Mouse (Mus musculus): ENCODE results near the gene Vegfc. TPM values are rescaled to one million over a fixed set of nuclear protein-coding genes. Genes with fewer than 3 reads are reported as not detected.

The Vegfc gene
- polyA plus RNA-seq, 1 experiment from 2014 or later, result 22.8 TPM

- H3K36me3 ChIP-seq (ENCODE audit: insufficient read depth, low read length), result no peaks in the 10 kb centered on the region
- no peak overlapping the region for H3K9ac ChIP-seq (replicated peaks; ENCODE audit: low read depth)
- TF ChIP-seq EP300 (IDR thresholded peaks at IDR 0.05), result no peak
- no peak for TF ChIP-seq CTCF (IDR thresholded peaks at IDR 0.05)
- no peak overlapping the region for H3K27ac ChIP-seq (ENCODE audit: low read length)
- H3K4me1 ChIP-seq (ENCODE audit: insufficient read depth, low read depth, low read length), result no peaks in the 10 kb centered on the region
- H3K4me3 ChIP-seq (ENCODE audit: low read depth, low read length), result 0 out of 2 replicates have a peak overlapping the region, but pooled peaks have one; percentile 81
- DNase-seq (ENCODE audit: low spot score) (no peak), ATAC-seq (no peak)
- no peak overlapping the region; the same call in 1 of the 2 replicates for H3K4me2 ChIP-seq (replicated peaks; ENCODE audit: low read depth, low read length)
- H3K9me3 ChIP-seq (ENCODE audit: low read length), result no peaks in the 10 kb centered on the region
- H3K27me3 ChIP-seq (replicated peaks; ENCODE audit: insufficient read depth, low read length), result no peaks in the 10 kb centered on the region
- WGBS, result 53% methylated on average over 1 of the region's 1 CpGs
Measured at GRCm38 (mm10) chr8:54076301-54076700, 1.1 kb upstream of the Vegfc start.

DNA sequence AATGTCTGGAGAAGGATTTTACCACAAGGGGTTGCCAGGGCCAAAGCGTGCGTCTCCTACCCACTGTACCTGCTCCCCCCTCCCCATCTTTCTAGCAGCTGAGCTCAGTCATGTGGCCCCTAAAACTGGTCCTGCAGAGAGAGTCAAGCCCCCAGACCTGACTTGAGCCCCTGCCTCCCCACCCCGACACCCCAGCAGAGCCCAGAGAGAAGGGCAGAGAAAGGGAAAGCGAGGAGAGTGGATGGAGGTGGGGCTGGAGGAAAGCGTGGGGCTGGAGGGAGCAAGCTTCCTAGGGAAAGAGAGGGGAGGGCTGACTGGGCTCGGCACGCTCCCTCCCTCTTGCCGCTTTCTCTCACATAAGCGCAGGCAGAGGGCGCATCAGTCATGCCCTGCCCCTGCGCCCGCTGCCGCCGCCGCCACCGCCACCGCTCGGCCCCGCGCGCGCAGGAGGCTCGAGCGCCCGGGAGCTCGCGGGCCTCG is 575 bp upstream of the Vegfc start:
- ATAC-seq, result peak; percentile 90
- Histone ChIP-seq H3K4me2 (replicated peaks; ENCODE audit: low read depth, low read length) (peak overlapping the region; percentile 88), H3K27ac (ENCODE audit: low read length) (peak overlapping the region; percentile 45), H3K27me3 (replicated peaks; ENCODE audit: insufficient read depth, low read length) (no peaks in the 10 kb centered on the region), H3K9ac (replicated peaks; ENCODE audit: low read depth) (peak overlapping the region; percentile 46), H3K4me1 (ENCODE audit: insufficient read depth, low read depth, low read length) (no peaks in the 10 kb centered on the region), H3K36me3 (ENCODE audit: insufficient read depth, low read length) (no peaks in the 10 kb centered on the region), H3K9me3 (ENCODE audit: low read length) (no peaks in the 10 kb centered on the region), H3K4me3 (ENCODE audit: low read depth, low read length) (peak overlapping the region; percentile 81)
- TF ChIP-seq CTCF (IDR thresholded peaks at IDR 0.05), result peak; percentile 58
- TF ChIP-seq EP300 (IDR thresholded peaks at IDR 0.05), result no peak
- DNase-seq (ENCODE audit: low spot score), result peak; percentile 84
- 1% methylated on average over 16 of the region's 28 CpGs for WGBS

DNA sequence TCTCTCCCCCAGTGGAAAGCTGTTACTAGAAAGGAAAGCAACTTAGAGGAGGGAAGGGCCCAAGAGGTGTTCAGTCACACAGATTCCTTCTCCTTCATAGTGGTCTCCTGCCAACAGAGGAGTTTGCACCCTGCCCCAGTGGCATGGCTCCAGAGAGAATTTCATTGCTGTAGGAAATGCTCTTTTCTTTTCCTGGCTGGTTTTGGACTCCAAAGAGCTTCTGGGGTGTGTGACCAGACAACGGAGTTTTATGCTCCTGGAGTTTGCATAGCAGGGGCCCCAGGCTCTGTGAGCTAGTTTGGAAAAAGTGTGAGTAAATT is 675 bp downstream of the Vegfc start:
- ATAC-seq (no peak), DNase-seq (ENCODE audit: low spot score) (peak; percentile 19)
- H3K27ac ChIP-seq (ENCODE audit: low read length), result no peak overlapping the region
- H3K9me3 ChIP-seq (ENCODE audit: low read length), result no peaks in the 10 kb centered on the region
- H3K4me3 ChIP-seq (ENCODE audit: low read depth, low read length), result peak overlapping the region; percentile 81
- peak overlapping the region; percentile 46; the same call in 1 of the 2 replicates for H3K9ac ChIP-seq (replicated peaks; ENCODE audit: low read depth)
- TF ChIP-seq EP300 (IDR thresholded peaks at IDR 0.05) (no peak), CTCF (IDR thresholded peaks at IDR 0.05) (no peak)
- no peaks in the 10 kb centered on the region for H3K27me3 ChIP-seq (replicated peaks; ENCODE audit: insufficient read depth, low read length)
- peak overlapping the region; percentile 88 for H3K4me2 ChIP-seq (replicated peaks; ENCODE audit: low read depth, low read length)
- no peaks in the 10 kb centered on the region for H3K36me3 ChIP-seq (ENCODE audit: insufficient read depth, low read length)
- H3K4me1 ChIP-seq (ENCODE audit: insufficient read depth, low read depth, low read length), result no peaks in the 10 kb centered on the region
- 10% methylated on average over 1 of the region's 1 CpGs for WGBS

- Histone ChIP-seq H3K4me2 (replicated peaks; ENCODE audit: low read depth, low read length) (peak overlapping the region; percentile 22; the same call in 1 of the 2 replicates), H3K9ac (replicated peaks; ENCODE audit: low read depth) (no peak overlapping the region), H3K9me3 (ENCODE audit: low read length) (no peaks in the 10 kb centered on the region), H3K27ac (ENCODE audit: low read length) (no peak overlapping the region), H3K36me3 (ENCODE audit: insufficient read depth, low read length) (no peaks in the 10 kb centered on the region), H3K4me3 (ENCODE audit: low read depth, low read length) (no peak overlapping the region), H3K4me1 (ENCODE audit: insufficient read depth, low read depth, low read length) (no peaks in the 10 kb centered on the region), H3K27me3 (replicated peaks; ENCODE audit: insufficient read depth, low read length) (no peaks in the 10 kb centered on the region)
- 6% methylated on average over 11 of the region's 11 CpGs for WGBS
- ATAC-seq (no peak), DNase-seq (ENCODE audit: low spot score) (no peak)
- no peak for TF ChIP-seq CTCF (IDR thresholded peaks at IDR 0.05)
- no peak for TF ChIP-seq EP300 (IDR thresholded peaks at IDR 0.05)
Measured at GRCm38 (mm10) chr8:54079001-54079400, 1.6 kb downstream of the Vegfc start.

DNA sequence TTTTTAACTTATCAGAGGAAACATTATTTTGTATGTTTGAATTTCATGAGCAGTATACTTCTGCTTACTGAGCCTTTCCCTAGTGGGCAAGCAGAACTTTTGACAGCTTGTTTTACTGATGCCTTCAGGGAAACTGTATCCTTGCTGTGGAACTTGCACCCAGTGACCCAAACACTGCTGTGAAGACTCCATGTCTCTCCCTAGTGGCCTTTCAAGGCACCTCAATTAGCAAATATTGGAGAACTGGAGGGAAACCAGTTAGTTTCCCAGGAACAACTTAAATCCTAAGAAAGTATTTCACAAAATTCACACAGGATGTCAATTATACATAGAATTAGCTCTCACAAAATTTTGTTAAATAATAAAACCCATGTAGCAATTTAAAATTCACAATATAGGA is 2.2 kb downstream of the Vegfc start:
- H3K4me1 ChIP-seq (ENCODE audit: insufficient read depth, low read depth, low read length), result no peaks in the 10 kb centered on the region
- ATAC-seq (no peak), DNase-seq (ENCODE audit: low spot score) (peak; percentile 44)
- no peak overlapping the region for H3K9ac ChIP-seq (replicated peaks; ENCODE audit: low read depth)
- H3K4me2 ChIP-seq (replicated peaks; ENCODE audit: low read depth, low read length), result no peak overlapping the region
- H3K27me3 ChIP-seq (replicated peaks; ENCODE audit: insufficient read depth, low read length), result no peaks in the 10 kb centered on the region
- H3K9me3 ChIP-seq (ENCODE audit: low read length), result no peaks in the 10 kb centered on the region
- no peak overlapping the region for H3K27ac ChIP-seq (ENCODE audit: low read length)
- H3K36me3 ChIP-seq (ENCODE audit: insufficient read depth, low read length), result no peaks in the 10 kb centered on the region
- no peak overlapping the region for H3K4me3 ChIP-seq (ENCODE audit: low read depth, low read length)
- no peak for TF ChIP-seq EP300 (IDR thresholded peaks at IDR 0.05)
- peak; percentile 72 for TF ChIP-seq CTCF (IDR thresholded peaks at IDR 0.05)

GRCm38 (mm10) chr8:54085896-54086295 is 8.5 kb downstream of the Vegfc start:
- no peaks in the 10 kb centered on the region for H3K4me1 ChIP-seq (ENCODE audit: insufficient read depth, low read depth, low read length)

GRCm38 (mm10) chr8:54087114-54087513 is 9.7 kb downstream of the Vegfc start:
- DNase-seq (ENCODE audit: low spot score) (no peak), ATAC-seq (no peak)
- TF ChIP-seq CTCF (IDR thresholded peaks at IDR 0.05) (no peak), EP300 (IDR thresholded peaks at IDR 0.05) (no peak)
- Histone ChIP-seq H3K27me3 (replicated peaks; ENCODE audit: insufficient read depth, low read length) (no peaks in the 10 kb centered on the region), H3K9ac (replicated peaks; ENCODE audit: low read depth) (no peak overlapping the region), H3K4me2 (replicated peaks; ENCODE audit: low read depth, low read length) (no peak overlapping the region), H3K36me3 (ENCODE audit: insufficient read depth, low read length) (no peaks in the 10 kb centered on the region), H3K4me3 (ENCODE audit: low read depth, low read length) (no peak overlapping the region), H3K4me1 (ENCODE audit: insufficient read depth, low read depth, low read length) (no peaks in the 10 kb centered on the region), H3K27ac (ENCODE audit: low read length) (no peak overlapping the region), H3K9me3 (ENCODE audit: low read length) (no peaks in the 10 kb centered on the region)
- 67% methylated on average over 2 of the region's 2 CpGs for WGBS

More at GRCm38 (mm10) chr8:54085896-54086295, 8.5 kb downstream of the Vegfc start:
- H3K9ac ChIP-seq (replicated peaks; ENCODE audit: low read depth), result no peak overlapping the region
- no peaks in the 10 kb centered on the region for H3K27me3 ChIP-seq (replicated peaks; ENCODE audit: insufficient read depth, low read length)
- no peak for ATAC-seq
- H3K9me3 ChIP-seq (ENCODE audit: low read length), result no peaks in the 10 kb centered on the region
- no peak overlapping the region for H3K27ac ChIP-seq (ENCODE audit: low read length)
- no peak overlapping the region for H3K4me2 ChIP-seq (replicated peaks; ENCODE audit: low read depth, low read length)
- 84% methylated on average over 6 of the region's 6 CpGs for WGBS
- no peak overlapping the region for H3K4me3 ChIP-seq (ENCODE audit: low read depth, low read length)
- TF ChIP-seq EP300 (IDR thresholded peaks at IDR 0.05) (no peak), CTCF (IDR thresholded peaks at IDR 0.05) (no peak)
- no peak for DNase-seq (ENCODE audit: low spot score)
- H3K36me3 ChIP-seq (ENCODE audit: insufficient read depth, low read length), result no peaks in the 10 kb centered on the region

Data from lung, postnatal 0 days (tissue).